Mouse (Mus musculus): Measurements from ENCODE around the gene Olfr285. TPM values are rescaled to one million over a fixed set of nuclear protein-coding genes. Genes with fewer than 3 reads are reported as not detected.

Olfr285 gene
- not detected in 2 replicates for polyA plus RNA-seq (2012; ENCODE audit: insufficient read depth, low replicate concordance)

- H3K4me1 ChIP-seq, result no peaks in the 10 kb centered on the region
- TF ChIP-seq GATA1 (IDR thresholded peaks at IDR 0.05; ENCODE audit: borderline replicate concordance, low read length), result no peak
- no peak for TF ChIP-seq FLI1 (IDR thresholded peaks at IDR 0.05; ENCODE audit: low read length)
- no peaks in the 10 kb centered on the region for H3K36me3 ChIP-seq (replicated peaks; ENCODE audit: low read length)
- H3K9me3 ChIP-seq, result peaks cover 6% of the 10 kb centered on the region
- H3K27me3 ChIP-seq (replicated peaks), result no peaks in the 10 kb centered on the region
- no peak within 1 kb of the TSS for H3K4me3 ChIP-seq (replicated peaks)
Measured at GRCm38 (mm10) chr15:98317177-98317724, at the start of gene Olfr285. TSS of gene Olfr285 (minus strand) at chr15:98317353.

GRCm38 (mm10) chr15:98340887-98341286, 23.7 kb upstream of the Olfr285 start, which contains the start of gene Olfr284:
TSS of gene Olfr284 (minus strand) at chr15:98340987.
- Histone ChIP-seq H3K27me3 (replicated peaks) (peaks cover 4% of the 10 kb centered on the region), H3K9me3 (peaks cover 12% of the 10 kb centered on the region; the same call in 1 of the 2 replicates), H3K4me1 (peaks cover 5% of the 10 kb centered on the region), H3K4me3 (replicated peaks) (no peak within 1 kb of the TSS), H3K36me3 (replicated peaks; ENCODE audit: low read length) (no peaks in the 10 kb centered on the region)
- TF ChIP-seq GATA1 (IDR thresholded peaks at IDR 0.05; ENCODE audit: borderline replicate concordance, low read length), result no peak
- no peak for TF ChIP-seq FLI1 (IDR thresholded peaks at IDR 0.05; ENCODE audit: low read length)

- Histone ChIP-seq H3K27me3 (replicated peaks) (no peaks in the 10 kb centered on the region), H3K4me3 (replicated peaks) (no peak overlapping the region), H3K36me3 (replicated peaks; ENCODE audit: low read length) (no peaks in the 10 kb centered on the region), H3K4me1 (no peaks in the 10 kb centered on the region), H3K9me3 (no peaks in the 10 kb centered on the region)
- no peak for TF ChIP-seq GATA1 (IDR thresholded peaks at IDR 0.05; ENCODE audit: borderline replicate concordance, low read length)
- TF ChIP-seq FLI1 (IDR thresholded peaks at IDR 0.05; ENCODE audit: low read length), result no peak
Measured at GRCm38 (mm10) chr15:98315703-98316102, 1.4 kb downstream of the Olfr285 start.

- no peak for TF ChIP-seq GATA1 (IDR thresholded peaks at IDR 0.05; ENCODE audit: borderline replicate concordance, low read length)
- TF ChIP-seq FLI1 (IDR thresholded peaks at IDR 0.05; ENCODE audit: low read length), result no peak
- Histone ChIP-seq H3K9me3 (peaks cover 12% of the 10 kb centered on the region; the same call in 1 of the 2 replicates), H3K27me3 (replicated peaks) (peaks cover 52% of the 10 kb centered on the region), H3K36me3 (replicated peaks; ENCODE audit: low read length) (no peaks in the 10 kb centered on the region), H3K4me1 (peaks cover 8% of the 10 kb centered on the region), H3K4me3 (replicated peaks) (peak within 1 kb of the TSS; percentile 87)
Measured at GRCm38 (mm10) chr15:98295628-98296551, 21.3 kb downstream of the Olfr285 start, which contains the start of gene Zfp641. TSS of gene Zfp641 (minus strand) at chr15:98296161.

- Histone ChIP-seq H3K4me3 (replicated peaks) (no peak overlapping the region), H3K9me3 (peaks cover 12% of the 10 kb centered on the region; the same call in 1 of the 2 replicates), H3K27me3 (replicated peaks) (peaks cover 54% of the 10 kb centered on the region), H3K4me1 (peaks cover 8% of the 10 kb centered on the region), H3K36me3 (replicated peaks; ENCODE audit: low read length) (no peaks in the 10 kb centered on the region)
- TF ChIP-seq GATA1 (IDR thresholded peaks at IDR 0.05; ENCODE audit: borderline replicate concordance, low read length) (no peak), FLI1 (IDR thresholded peaks at IDR 0.05; ENCODE audit: low read length) (no peak)
Measured at GRCm38 (mm10) chr15:98293651-98294050, 23.5 kb downstream of the Olfr285 start.

- Histone ChIP-seq H3K27me3 (replicated peaks) (peaks cover 21% of the 10 kb centered on the region), H3K4me3 (replicated peaks) (no peak overlapping the region), H3K9me3 (no peaks in the 10 kb centered on the region), H3K4me1 (no peaks in the 10 kb centered on the region), H3K36me3 (replicated peaks; ENCODE audit: low read length) (no peaks in the 10 kb centered on the region)
- TF ChIP-seq GATA1 (IDR thresholded peaks at IDR 0.05; ENCODE audit: borderline replicate concordance, low read length) (no peak), FLI1 (IDR thresholded peaks at IDR 0.05; ENCODE audit: low read length) (no peak)
Measured at GRCm38 (mm10) chr15:98288566-98288965, 28.6 kb downstream of the Olfr285 start.

GRCm38 (mm10) chr15:98286418-98286817, 30.7 kb downstream of the Olfr285 start:
- peaks cover 12% of the 10 kb centered on the region for H3K27me3 ChIP-seq (replicated peaks)

More at GRCm38 (mm10) chr15:98286418-98286817, 30.7 kb downstream of the Olfr285 start:
- Histone ChIP-seq H3K9me3 (no peaks in the 10 kb centered on the region), H3K4me3 (replicated peaks) (no peak overlapping the region), H3K36me3 (replicated peaks; ENCODE audit: low read length) (no peaks in the 10 kb centered on the region), H3K4me1 (no peaks in the 10 kb centered on the region)
- TF ChIP-seq FLI1 (IDR thresholded peaks at IDR 0.05; ENCODE audit: low read length) (no peak), GATA1 (IDR thresholded peaks at IDR 0.05; ENCODE audit: borderline replicate concordance, low read length) (no peak)

Other genes starting within 250 kb of the Olfr285 start
- gene Pfkm, start 224.8 kb downstream of the Olfr285 start, polyA plus RNA-seq (2012; ENCODE audit: insufficient read depth, low replicate concordance), result 2.6 and 10.2 TPM in 2 replicates
- 5.1 and 9.2 TPM in 2 replicates for gene Senp1, start 223.6 kb downstream of the Olfr285 start, polyA plus RNA-seq (2012; ENCODE audit: insufficient read depth, low replicate concordance)
- 2.8 and 4.3 TPM in 2 replicates for gene Asb8, start 151.7 kb downstream of the Olfr285 start, polyA plus RNA-seq (2012; ENCODE audit: insufficient read depth, low replicate concordance)
- gene Ccdc184, start 150.2 kb downstream of the Olfr285 start, polyA plus RNA-seq (2012; ENCODE audit: insufficient read depth, low replicate concordance), result 1.3 TPM in 1 of 2 replicates, not detected in the other
- gene Olfr288, start 121.8 kb downstream of the Olfr285 start, polyA plus RNA-seq (2012; ENCODE audit: insufficient read depth, low replicate concordance), result not detected in 2 replicates
- not detected in 2 replicates for gene Gm44579, start 96.4 kb downstream of the Olfr285 start, polyA plus RNA-seq (2012; ENCODE audit: insufficient read depth, low replicate concordance)
- not detected in 2 replicates for gene Olfr287, start 96.3 kb downstream of the Olfr285 start, polyA plus RNA-seq (2012; ENCODE audit: insufficient read depth, low replicate concordance)
- not detected in 2 replicates for gene Olfr286, start 82.9 kb downstream of the Olfr285 start, polyA plus RNA-seq (2012; ENCODE audit: insufficient read depth, low replicate concordance)
- not detected in 2 replicates for gene H1fnt, start 60.1 kb downstream of the Olfr285 start, polyA plus RNA-seq (2012; ENCODE audit: insufficient read depth, low replicate concordance)
- not detected in 2 replicates for gene Zfp641, start 21.2 kb downstream of the Olfr285 start, polyA plus RNA-seq (2012; ENCODE audit: insufficient read depth, low replicate concordance)
- not detected in 2 replicates for gene Olfr284, start 23.6 kb upstream of the Olfr285 start, polyA plus RNA-seq (2012; ENCODE audit: insufficient read depth, low replicate concordance)
- not detected in 2 replicates for gene Olfr283, start 63.6 kb upstream of the Olfr285 start, polyA plus RNA-seq (2012; ENCODE audit: insufficient read depth, low replicate concordance)
- gene Olfr282, start 113.9 kb upstream of the Olfr285 start, polyA plus RNA-seq (2012; ENCODE audit: insufficient read depth, low replicate concordance), result not detected in 2 replicates
- gene Olfr281, start 135.2 kb upstream of the Olfr285 start, polyA plus RNA-seq (2012; ENCODE audit: insufficient read depth, low replicate concordance), result not detected in 2 replicates
- not detected in 2 replicates for gene OR5BS1P, start 152.5 kb upstream of the Olfr285 start, polyA plus RNA-seq (2012; ENCODE audit: insufficient read depth, low replicate concordance)
- not detected in 2 replicates for gene Lalba, start 165.4 kb upstream of the Olfr285 start, polyA plus RNA-seq (2012; ENCODE audit: insufficient read depth, low replicate concordance)
- gene Olfr279, start 175.0 kb upstream of the Olfr285 start, polyA plus RNA-seq (2012; ENCODE audit: insufficient read depth, low replicate concordance), result not detected in 2 replicates
- 7.5 and 14.4 TPM in 2 replicates for gene Kansl2, start 216.9 kb upstream of the Olfr285 start, polyA plus RNA-seq (2012; ENCODE audit: insufficient read depth, low replicate concordance)

Measured in megakaryocyte, embryonic 14.5 days (primary cell).